Mouse (Mus musculus): ENCODE results near the gene Cacna1c.

- no peak for TF ChIP-seq CTCF (IDR thresholded peaks at IDR 0.05; ENCODE audit: low read depth)
- no peak for TF ChIP-seq EP300 (optimal IDR thresholded peaks at IDR 0.05)
Observed at GRCm38 (mm10) chr6:118926669-118927068, 269.5 kb downstream of the Cacna1c start.
